In the genomic region with DNA sequence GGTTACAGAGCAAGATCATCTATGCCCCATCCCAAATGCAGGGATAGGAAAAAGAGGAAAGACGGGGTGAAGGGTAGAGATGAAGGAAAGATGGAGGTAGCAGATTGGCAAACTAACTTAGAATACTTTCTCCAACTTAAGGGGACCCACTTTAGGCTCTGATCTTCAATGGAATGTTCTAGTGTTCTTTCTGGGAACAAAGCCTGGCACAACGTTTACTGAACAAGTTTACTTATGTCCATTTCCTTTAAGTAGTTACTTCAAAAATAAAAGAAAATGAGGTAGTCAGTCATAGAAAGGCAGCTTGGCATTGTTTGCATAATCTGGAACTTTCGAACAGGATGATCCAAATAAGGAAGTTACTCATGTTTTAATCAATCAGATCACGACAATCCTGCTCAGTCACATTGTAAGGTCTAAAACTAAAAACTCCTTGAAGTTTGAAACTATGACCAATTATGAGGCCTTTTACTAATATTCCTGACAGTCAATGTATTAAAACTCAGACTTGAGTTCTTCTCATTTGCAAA, we compare ENCODE assay signal across 24 mouse cellular contexts.
DNase-seq lines count a peak whose midpoint lies in the region; ATAC-seq and TF ChIP-seq lines count a peak whose summit lies in the region.
"Had no signal": no experiment of that assay in that cellular context is flagged by ENCODE, and none has a peak within 500 bp of the region (broad histone marks: within the 10 kb centered on the region; RNA-seq: fewer than 3 reads in every experiment).

No protein-coding gene starts in this region.

- WGBS in lung, embryonic 15.5 days, result 52% methylated on average over 4 of the region's 4 CpGs
- WGBS in lung, adult 2 months, result 35% methylated on average over 4 of the region's 4 CpGs
- 56% methylated on average over 4 of the region's 4 CpGs for WGBS in stomach, postnatal 0 days
- 87% methylated on average over 4 of the region's 4 CpGs for WGBS in hindbrain, postnatal 0 days
- 89% methylated on average over 4 of the region's 4 CpGs for WGBS in forebrain, embryonic 15.5 days

- TF ChIP-seq EP300 in stomach, postnatal 0 days (optimal IDR thresholded peaks at IDR 0.05), result no peak

- H3K9ac ChIP-seq in lung, embryonic 15.5 days, result no peak overlapping the region
- H3K9ac ChIP-seq in stomach, postnatal 0 days (ENCODE audit: low read length), result no peak overlapping the region
- no peak overlapping the region for H3K9ac ChIP-seq in hindbrain, postnatal 0 days (replicated peaks; ENCODE audit: low read length)
- H3K9ac ChIP-seq in forebrain, embryonic 15.5 days (replicated peaks), result no peak overlapping the region
- H3K9ac ChIP-seq: embryonic facial prominence, embryonic 12.5 days; embryonic facial prominence, embryonic 15.5 days; hindbrain, embryonic 12.5 days; hindbrain, embryonic 15.5 days had no signal

- peaks cover 23% of the 10 kb centered on the region for H3K4me1 ChIP-seq in lung, embryonic 15.5 days
- peaks cover 2% of the 10 kb centered on the region for H3K4me1 ChIP-seq in lung, adult 2 months (ENCODE audit: control insufficient read depth, insufficient read depth, low read length)
- 0 out of 2 replicates have a peak, but pooled peaks cover 2% of the 10 kb centered on the region for H3K4me1 ChIP-seq in stomach, postnatal 0 days (replicated peaks; ENCODE audit: control insufficient read depth, insufficient read depth)
- no peaks in the 10 kb centered on the region for H3K4me1 ChIP-seq in hindbrain, postnatal 0 days (ENCODE audit: insufficient read depth, low read length)
- peaks cover 14% of the 10 kb centered on the region for H3K4me1 ChIP-seq in forebrain, embryonic 15.5 days
- H3K4me1 ChIP-seq: embryonic facial prominence, embryonic 12.5 days had no signal

- no peaks in the 10 kb centered on the region for H3K36me3 ChIP-seq in lung, embryonic 15.5 days
- no peaks in the 10 kb centered on the region for H3K36me3 ChIP-seq in stomach, postnatal 0 days (ENCODE audit: control insufficient read depth, insufficient read depth, low read length)
- no peaks in the 10 kb centered on the region for H3K36me3 ChIP-seq in hindbrain, postnatal 0 days (ENCODE audit: insufficient read depth, low read length)
- no peaks in the 10 kb centered on the region for H3K36me3 ChIP-seq in forebrain, embryonic 15.5 days
- H3K36me3 ChIP-seq: embryonic facial prominence, embryonic 12.5 days; embryonic facial prominence, embryonic 15.5 days; G1E; hindbrain, embryonic 12.5 days; hindbrain, embryonic 15.5 days had no signal

- 0 out of 2 replicates have a peak overlapping the region, but pooled peaks have one; percentile 24 for H3K27ac ChIP-seq in lung, embryonic 15.5 days
- H3K27ac ChIP-seq in stomach, postnatal 0 days (replicated peaks), result 0 out of 2 replicates have a peak overlapping the region, but pooled peaks have one; percentile 36
- no peak overlapping the region for H3K27ac ChIP-seq in hindbrain, postnatal 0 days
- no peak overlapping the region for H3K27ac ChIP-seq in forebrain, embryonic 15.5 days (replicated peaks)
- H3K27ac ChIP-seq: embryonic facial prominence, embryonic 15.5 days; hindbrain, embryonic 12.5 days had no signal

- H3K27me3 ChIP-seq in lung, embryonic 15.5 days, result no peaks in the 10 kb centered on the region
- H3K27me3 ChIP-seq in stomach, postnatal 0 days (ENCODE audit: control insufficient read depth, insufficient read depth, low read length), result no peaks in the 10 kb centered on the region
- no peaks in the 10 kb centered on the region for H3K27me3 ChIP-seq in hindbrain, postnatal 0 days (ENCODE audit: insufficient read depth, low read length)
- no peaks in the 10 kb centered on the region for H3K27me3 ChIP-seq in forebrain, embryonic 15.5 days
- H3K27me3 ChIP-seq: CH12.LX; embryonic facial prominence, embryonic 12.5 days; embryonic facial prominence, embryonic 15.5 days; hindbrain, embryonic 12.5 days; hindbrain, embryonic 15.5 days; Patski had no signal

- H3K4me2 ChIP-seq in lung, embryonic 15.5 days, result no peak overlapping the region
- no peak overlapping the region for H3K4me2 ChIP-seq in stomach, postnatal 0 days (replicated peaks; ENCODE audit: low read depth)
- no peak overlapping the region for H3K4me2 ChIP-seq in hindbrain, postnatal 0 days (ENCODE audit: low read depth, low read length)
- no peak overlapping the region for H3K4me2 ChIP-seq in forebrain, embryonic 15.5 days (replicated peaks)
- H3K4me2 ChIP-seq: embryonic facial prominence, embryonic 12.5 days; embryonic facial prominence, embryonic 15.5 days; heart, embryonic 11.5 days; hindbrain, embryonic 12.5 days; hindbrain, embryonic 15.5 days had no signal

- H3K4me3 ChIP-seq in lung, embryonic 15.5 days, result no peak overlapping the region
- H3K4me3 ChIP-seq in lung, adult 2 months (replicated peaks; ENCODE audit: extremely low read depth, low read depth, low read length), result no peak overlapping the region
- no peak overlapping the region for H3K4me3 ChIP-seq in stomach, postnatal 0 days (ENCODE audit: low read depth, low read length)
- H3K4me3 ChIP-seq in hindbrain, postnatal 0 days (ENCODE audit: low read length), result no peak overlapping the region
- H3K4me3 ChIP-seq in forebrain, embryonic 15.5 days, result no peak overlapping the region
- H3K4me3 ChIP-seq: embryonic facial prominence, embryonic 12.5 days; embryonic facial prominence, embryonic 15.5 days; hindbrain, embryonic 12.5 days; hindbrain, embryonic 15.5 days had no signal

- H3K9me3 ChIP-seq in lung, embryonic 15.5 days, result no peaks in the 10 kb centered on the region
- no peaks in the 10 kb centered on the region for H3K9me3 ChIP-seq in stomach, postnatal 0 days (ENCODE audit: control insufficient read depth, low read length)
- H3K9me3 ChIP-seq in hindbrain, postnatal 0 days (ENCODE audit: low read length), result no peaks in the 10 kb centered on the region
- H3K9me3 ChIP-seq in forebrain, embryonic 15.5 days, result no peaks in the 10 kb centered on the region
- H3K9me3 ChIP-seq: embryonic facial prominence, embryonic 12.5 days; embryonic facial prominence, embryonic 15.5 days; G1E; hindbrain, embryonic 12.5 days; hindbrain, embryonic 15.5 days had no signal

- no peak for TF ChIP-seq CTCF in lung, adult 2 months (IDR thresholded peaks at IDR 0.05; ENCODE audit: insufficient read depth, low read length)
- TF ChIP-seq CTCF in stomach, postnatal 0 days (IDR thresholded peaks at IDR 0.05; ENCODE audit: low read depth), result no peak
- no peak for TF ChIP-seq CTCF in hindbrain, postnatal 0 days (IDR thresholded peaks at IDR 0.05; ENCODE audit: low read depth)

- ATAC-seq in lung, embryonic 15.5 days (ENCODE audit: borderline replicate concordance, extremely low read depth, low FRiP score, low TSS enrichment), result no peak
- ATAC-seq in megakaryocyte, adult 5-6 weeks (ENCODE audit: poor library complexity, severe bottlenecking), result peak; percentile 43; the same call in 1 of the 2 replicates
- no peak for ATAC-seq in stomach, postnatal 0 days (ENCODE audit: low FRiP score, low TSS enrichment)
- no peak for ATAC-seq in hindbrain, postnatal 0 days
- ATAC-seq in forebrain, embryonic 15.5 days (replicated peaks), result no peak
- ATAC-seq: Patski had no signal

- no peak for DNase-seq in lung, adult 2 months
- DNase-seq in lung, postnatal 25 days (ENCODE audit: low spot score), result peak; percentile 21
- DNase-seq in lung, postnatal 14 days, result no peak
- DNase-seq in stomach, postnatal 0 days (ENCODE audit: low spot score), result no peak
- DNase-seq in hindbrain, postnatal 0 days (ENCODE audit: low spot score), result no peak
- DNase-seq: adrenal gland, postnatal 10 days; adrenal gland, postnatal 36 days; B cell, adult 2 months; cerebellum, adult 11 months; cerebellum, adult 2 months; cerebellum, adult 9-11 months; cerebellum, postnatal 25 days; gastrocnemius, postnatal 25 days had no signal

- no peak for TF ChIP-seq POLR2A in lung, adult 2 months (IDR thresholded peaks at IDR 0.05; ENCODE audit: borderline replicate concordance, extremely low read depth, low read depth, low read length)

Comparison
In these comparisons a context has a peak if more than half of its experiments do, and no peak if none do; other contexts are left out.
1. H3K27ac ChIP-seq: peak in lung, embryonic 15.5 days (single experiment) and stomach, postnatal 0 days (single experiment); none in hindbrain, postnatal 0 days (single experiment) and forebrain, embryonic 15.5 days (single experiment).